Mouse (Mus musculus) testis, postnatal 14 days (tissue): ENCODE measurements around the gene Gm9048.
"Not testable (repeated sequence)": the region's sequence is repeated elsewhere in the genome, so short reads cannot be mapped to it uniquely, and the experiment has no call there.

Source experiments
- DNase-seq: peaks from one replicate; pipeline ENCODE4 v3.0.0; 2021; ENCODE audit warnings: low spot score

The Gm9048 gene

GRCm38 (mm10) chr10:118348579-118348978 lies at the start of gene Gm9048:
Gene Gm9048 (minus strand): TSS chr10:118348679.
- DNase-seq = not testable (repeated sequence)

- peak; percentile 78 for DNase-seq
Observed at GRCm38 (mm10) chr10:118370443-118370842, 22.0 kb upstream of the Gm9048 start.

- DNase-seq = no peak
Observed at GRCm38 (mm10) chr10:118369518-118369917, 21.0 kb upstream of the Gm9048 start.

- not testable (repeated sequence) for DNase-seq
Observed at GRCm38 (mm10) chr10:118354005-118354404, 5.5 kb upstream of the Gm9048 start, which contains the start of gene Gm9049. Gene Gm9049 (minus strand): TSS chr10:118354105.

GRCm38 (mm10) chr10:118343155-118343554 lies 5.3 kb downstream of the Gm9048 start, which contains the start of gene Gm9046:
Gene Gm9046 (minus strand): TSS chr10:118343255.
- not testable (repeated sequence) for DNase-seq

- not testable (repeated sequence) for DNase-seq
Observed at GRCm38 (mm10) chr10:118337731-118338130, 10.7 kb downstream of the Gm9048 start, which contains the start of gene Gm9045. Gene Gm9045 (minus strand): TSS chr10:118337831.

GRCm38 (mm10) chr10:118332308-118332707 lies 16.2 kb downstream of the Gm9048 start, which contains the start of gene Gm9044:
Gene Gm9044 (minus strand): TSS chr10:118332408.
- DNase-seq = not testable (repeated sequence)

- DNase-seq = not testable (repeated sequence)
Observed at GRCm38 (mm10) chr10:118326869-118327268, 21.6 kb downstream of the Gm9048 start, which contains the start of gene Gm9040. Gene Gm9040 (minus strand): TSS chr10:118326969.

GRCm38 (mm10) chr10:118319024-118319423 lies 29.5 kb downstream of the Gm9048 start:
- DNase-seq = no peak

- not testable (repeated sequence) for DNase-seq
Observed at GRCm38 (mm10) chr10:118302133-118302532, 46.3 kb downstream of the Gm9048 start.
